Mouse (Mus musculus) left cerebral cortex, adult 9 months (tissue): ENCODE results near the gene Slc35a2.

Experiments
- DNase-seq, 2 experiments: peaks; one replicate each; pipeline ENCODE4 v3.0.0; 2022; ENCODE audit warnings: low spot score in 2 of 2

Slc35a2 gene

DNA sequence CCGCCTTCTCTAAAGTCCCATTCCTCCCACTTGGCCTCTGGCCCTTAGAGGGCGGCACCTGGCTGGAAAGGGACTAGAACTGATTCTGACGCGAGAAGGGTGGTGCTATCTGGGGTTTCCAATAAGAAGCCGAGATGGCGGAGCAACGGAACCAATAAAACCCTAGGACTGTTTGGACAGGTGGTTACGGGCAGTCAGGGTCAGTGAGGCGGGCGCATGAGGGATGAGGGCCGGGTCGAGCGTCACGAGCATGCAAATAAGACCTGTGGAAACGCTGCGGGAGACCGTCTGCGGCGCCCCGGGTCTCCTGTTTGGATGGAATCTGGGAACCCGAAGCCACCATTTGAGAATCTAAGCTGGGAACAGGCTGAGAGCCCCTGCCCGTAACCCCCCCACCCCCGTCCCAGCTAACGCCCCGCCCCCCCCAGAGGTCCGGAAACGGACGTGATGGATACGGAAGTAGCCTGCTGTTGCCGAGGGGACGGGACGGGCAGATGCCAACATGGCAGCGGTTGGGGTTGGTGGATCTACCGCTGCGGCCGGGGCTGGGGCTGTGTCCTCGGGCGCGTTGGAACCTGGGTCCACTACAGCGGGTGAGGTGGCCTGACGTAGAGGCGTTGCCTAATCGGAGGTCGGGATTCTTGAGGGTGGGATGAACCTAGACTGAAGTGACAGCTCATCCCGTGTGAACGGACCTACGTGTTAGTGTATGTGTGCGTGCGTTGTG is at the start of gene Slc35a2:
Gene Slc35a2 (plus strand): TSS at position 188 of the 727 bp plus-strand sequence.
- peak; percentile 73 to 86 for DNase-seq

GRCm38 (mm10) chrX:7837146-7837545 is 46.7 kb upstream of the Slc35a2 start:
- DNase-seq, result no peak

GRCm38 (mm10) chrX:7840842-7841162 is 43.0 kb upstream of the Slc35a2 start:
- no peak for DNase-seq

- peak; percentile 92 to 94 for DNase-seq
Observed at GRCm38 (mm10) chrX:7841163-7842162, 42.4 kb upstream of the Slc35a2 start, which contains the start of gene Otud5. TSS of gene Otud5 (plus strand) at chrX:7841364.

- DNase-seq, result no peak
Observed at GRCm38 (mm10) chrX:7842318-7842717, 41.5 kb upstream of the Slc35a2 start.

DNA sequence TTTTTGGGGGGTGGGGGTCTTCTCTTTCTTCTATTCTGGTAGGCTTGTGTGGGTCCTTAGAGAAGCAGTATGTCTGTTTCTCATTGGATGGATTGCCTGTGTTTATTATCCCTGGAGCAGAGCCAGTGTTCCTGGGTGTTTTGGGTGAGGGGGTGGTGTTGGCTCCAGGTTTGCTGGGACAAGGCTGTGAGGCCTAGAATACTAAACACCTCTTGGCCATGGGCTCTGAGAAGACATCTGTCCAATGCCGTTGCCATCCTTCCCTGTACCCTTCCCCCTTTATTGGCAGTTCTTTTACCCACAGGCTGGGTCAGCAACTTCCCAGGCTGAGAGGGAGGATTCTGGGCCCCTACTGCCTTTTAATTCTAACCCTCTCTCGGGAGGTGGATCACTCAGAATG is 36.0 kb upstream of the Slc35a2 start:
- DNase-seq, result peak in 1 of 2 experiments; percentile 9

DNA sequence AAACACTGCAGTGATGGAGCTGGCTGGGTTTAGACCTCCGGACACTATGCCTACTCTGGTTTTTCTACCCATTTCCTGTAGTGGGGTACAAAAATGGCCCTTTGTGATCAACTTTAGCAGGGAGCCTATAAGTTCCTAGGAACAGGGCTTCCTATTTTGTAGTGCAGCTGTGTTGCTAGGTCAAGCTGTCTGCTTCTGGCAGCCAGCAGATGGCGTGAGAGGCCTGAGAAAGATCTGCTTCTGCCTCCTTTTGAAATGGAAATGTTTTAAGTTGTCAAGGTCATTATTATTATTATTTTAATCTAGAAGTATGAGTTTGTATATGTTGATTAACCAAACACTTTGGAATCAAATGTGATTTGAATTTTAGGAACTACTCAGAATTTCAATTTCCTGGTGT is 29.2 kb upstream of the Slc35a2 start:
- peak in 1 of 2 experiments; percentile 41 for DNase-seq

- DNase-seq, result no peak
Observed at GRCm38 (mm10) chrX:7859191-7859753, 24.6 kb upstream of the Slc35a2 start.

DNA sequence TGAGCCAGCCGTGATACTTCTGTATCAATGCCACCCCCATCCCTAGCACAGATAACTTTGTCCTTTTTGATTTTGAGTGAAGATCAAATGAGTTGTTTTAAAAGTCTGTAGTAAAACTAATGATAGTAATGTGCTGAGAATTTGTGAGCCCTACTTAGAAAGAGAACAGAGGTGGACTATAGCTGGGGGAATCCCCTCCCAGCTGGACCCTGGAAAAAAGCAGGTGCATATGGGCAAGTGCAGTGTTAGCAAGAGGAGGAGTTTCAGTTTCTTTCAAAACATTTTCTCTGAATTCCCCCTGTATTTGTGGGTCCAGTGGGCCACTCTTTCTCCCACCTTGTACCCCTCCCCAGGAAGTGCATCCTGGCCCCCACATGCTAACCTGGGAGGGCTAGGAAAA is 20.6 kb upstream of the Slc35a2 start:
- DNase-seq, result no peak

DNA sequence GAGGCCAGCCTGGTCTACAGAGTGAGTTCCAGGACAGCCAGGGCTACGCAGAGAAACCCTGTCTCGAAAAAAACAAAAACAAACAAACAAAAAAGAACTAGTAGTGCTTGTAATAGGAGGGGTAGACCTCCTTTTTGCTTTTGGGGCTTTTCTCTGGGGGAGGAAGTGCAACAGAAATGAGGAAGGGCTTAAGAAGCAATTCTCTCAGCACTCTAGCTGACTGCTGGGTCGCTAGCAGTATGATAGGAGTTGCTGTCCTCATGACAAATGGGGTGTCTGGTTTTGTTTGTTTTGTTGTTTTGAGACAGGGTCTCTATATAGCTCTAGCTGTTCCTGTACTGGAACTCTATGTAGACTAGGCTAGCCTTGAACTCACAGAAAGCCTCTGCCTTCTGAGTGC is 19.3 kb upstream of the Slc35a2 start:
- no peak for DNase-seq

- DNase-seq, result no peak
Observed at GRCm38 (mm10) chrX:7865343-7865742, 18.5 kb upstream of the Slc35a2 start.

GRCm38 (mm10) chrX:7865786-7866185 is 18.0 kb upstream of the Slc35a2 start:
- no peak for DNase-seq

- no peak for DNase-seq
Observed at GRCm38 (mm10) chrX:7867141-7867540, 16.7 kb upstream of the Slc35a2 start.

- no peak for DNase-seq
Observed at GRCm38 (mm10) chrX:7868506-7868905, 15.3 kb upstream of the Slc35a2 start.

DNA sequence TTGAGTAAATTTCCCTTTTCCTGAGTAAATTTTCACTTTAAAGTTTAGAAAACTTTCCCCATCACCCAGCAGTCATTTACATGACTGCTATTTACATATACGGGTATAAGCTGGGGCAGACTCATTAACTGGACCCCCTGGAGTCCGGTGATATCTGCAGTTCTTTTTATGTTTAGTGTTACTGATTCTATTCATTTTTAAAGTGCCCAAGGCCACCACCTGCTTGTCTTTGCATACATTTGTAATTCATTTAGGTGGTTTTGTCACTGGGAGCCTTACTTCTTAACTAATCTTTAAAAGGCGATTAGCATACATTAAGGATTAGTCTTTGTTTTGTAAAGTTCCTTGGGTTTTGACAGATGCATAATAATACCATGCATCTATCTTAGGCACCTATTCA is 14.0 kb upstream of the Slc35a2 start:
- no peak for DNase-seq

DNA sequence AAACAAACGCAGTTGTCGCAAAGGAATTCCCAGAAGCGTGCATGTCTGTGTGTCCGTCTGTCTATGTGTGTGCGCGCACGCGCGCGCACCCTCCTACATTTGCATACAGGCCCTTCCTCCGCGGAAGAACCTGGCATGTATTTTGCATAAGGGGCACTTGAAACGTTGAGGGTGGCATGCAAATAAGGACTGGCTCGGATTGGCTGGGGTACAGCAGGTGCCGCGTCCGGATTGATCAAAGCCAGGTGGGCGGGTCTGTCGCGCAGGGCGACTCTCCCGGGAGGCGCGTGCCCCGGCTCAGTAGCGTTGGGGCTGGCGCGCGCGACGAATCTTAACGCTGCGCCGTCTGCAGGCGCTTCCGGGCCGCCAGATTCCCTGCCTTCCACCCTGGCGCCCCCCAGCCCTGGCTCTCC is 5.8 kb upstream of the Slc35a2 start, which contains the start of gene Pim2:
Gene Pim2 (plus strand): TSS at position 256 of the 413 bp plus-strand sequence.
- peak; percentile 84 to 86 for DNase-seq

DNA sequence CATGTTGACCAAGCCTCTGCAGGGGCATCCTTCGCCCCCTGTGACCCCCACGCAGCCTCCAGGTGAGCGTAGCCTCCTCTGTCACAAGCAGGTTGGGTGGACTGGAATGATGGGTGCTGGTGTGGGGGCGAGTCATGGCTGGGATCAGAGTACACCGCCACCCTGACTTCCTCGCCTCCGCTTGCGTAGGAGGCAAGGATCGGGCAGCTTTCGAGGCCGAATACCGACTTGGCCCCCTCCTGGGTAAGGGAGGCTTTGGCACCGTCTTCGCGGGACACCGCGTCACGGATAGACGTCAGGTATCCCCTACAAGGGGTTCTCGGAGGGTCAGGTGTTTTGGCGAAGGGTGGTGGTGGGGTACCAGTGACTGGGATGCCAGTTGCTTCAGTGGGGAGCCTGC is 5.3 kb upstream of the Slc35a2 start:
- DNase-seq, result peak in 1 of 2 experiments; percentile 26

DNA sequence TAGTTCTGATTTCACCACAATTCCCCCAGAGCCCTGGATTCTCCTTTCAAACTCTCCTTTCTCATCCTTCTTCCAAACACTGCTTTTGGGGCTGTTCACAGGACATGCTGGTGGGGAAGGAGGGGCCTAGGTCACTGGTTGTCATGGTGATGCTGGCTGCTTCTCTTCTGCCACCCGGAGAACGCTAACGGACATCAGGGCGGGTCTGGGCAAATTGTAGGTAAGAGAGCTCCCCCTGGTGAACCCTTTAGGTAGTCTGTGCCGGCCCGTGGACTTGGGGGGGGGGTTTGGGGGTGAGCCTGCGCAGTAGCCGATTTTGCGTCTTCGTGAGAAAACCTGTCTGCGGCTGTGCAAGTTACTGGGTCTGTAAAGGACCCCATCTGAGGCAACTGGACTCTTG is 4.0 kb upstream of the Slc35a2 start:
- peak; percentile 43 to 64 for DNase-seq

GRCm38 (mm10) chrX:7898211-7898610 is 14.4 kb downstream of the Slc35a2 start:
- DNase-seq, result no peak

- DNase-seq, result peak; percentile 80 to 88
Observed at GRCm38 (mm10) chrX:7898880-7899874, 15.3 kb downstream of the Slc35a2 start, which contains the start of the genes Pqbp1 and Timm17b. TSS of gene Pqbp1 (minus strand) at chrX:7899269. TSS of gene Timm17b (plus strand) at chrX:7899357.

GRCm38 (mm10) chrX:7904441-7904840 is 20.6 kb downstream of the Slc35a2 start:
- DNase-seq, result no peak
